ENCODE assay signal across 8 mouse cellular contexts in the genomic region with DNA sequence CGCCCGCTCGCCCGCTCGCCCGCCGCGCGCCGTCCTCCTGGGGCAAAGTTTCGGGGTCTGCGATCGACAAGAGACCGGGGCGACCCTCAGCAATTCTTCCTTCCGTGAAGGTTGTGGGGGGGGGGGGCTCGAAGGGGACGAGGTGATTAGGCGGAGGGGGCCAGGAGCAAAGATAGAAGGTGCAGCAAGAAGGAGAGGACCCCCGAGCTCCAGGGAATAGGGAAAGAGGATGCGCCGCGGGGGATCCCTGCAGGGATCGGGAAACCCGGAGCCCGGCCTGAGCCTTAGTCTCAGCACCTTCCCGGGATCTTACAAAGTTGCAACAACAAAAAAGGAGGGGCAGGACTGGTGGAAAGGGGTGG. TPM values are rescaled to one million over a fixed set of nuclear protein-coding genes. Genes with fewer than 3 reads are reported as not detected.
DNase-seq lines count a peak whose midpoint lies in the region; ATAC-seq and TF ChIP-seq lines count a peak whose summit lies in the region.

No protein-coding gene starts in this region.

- no peaks in the 10 kb centered on the region; the same call in 1 of the 2 replicates for H3K36me3 ChIP-seq in liver, adult 2 months (ENCODE audit: control insufficient read depth, insufficient read depth, low read length)
- H3K36me3 ChIP-seq in embryonic facial prominence, embryonic 11.5 days (replicated peaks; ENCODE audit: control insufficient read depth, insufficient read depth, low read depth, low read length) = no peaks in the 10 kb centered on the region
- H3K36me3 ChIP-seq in intestine, embryonic 15.5 days = no peaks in the 10 kb centered on the region
- no peaks in the 10 kb centered on the region for H3K36me3 ChIP-seq in neural tube, embryonic 13.5 days

- peak overlapping the region; percentile 78 for H3K4me2 ChIP-seq in embryonic facial prominence, embryonic 11.5 days (ENCODE audit: low read depth, low read length)
- peak overlapping the region; percentile 84 for H3K4me2 ChIP-seq in intestine, embryonic 15.5 days (replicated peaks)
- peak overlapping the region; percentile 98 for H3K4me2 ChIP-seq in neural tube, embryonic 13.5 days

- peak overlapping the region; percentile 95 for H3K4me3 ChIP-seq in liver, adult 2 months (ENCODE audit: insufficient read depth, low read depth, low read length)
- H3K4me3 ChIP-seq in embryonic facial prominence, embryonic 11.5 days (ENCODE audit: low read depth, low read length) = peak overlapping the region; percentile 82
- H3K4me3 ChIP-seq in intestine, embryonic 15.5 days (replicated peaks) = peak overlapping the region; percentile 81
- H3K4me3 ChIP-seq in neural tube, embryonic 13.5 days = peak overlapping the region; percentile 73

- no peaks in the 10 kb centered on the region for H3K9me3 ChIP-seq in embryonic facial prominence, embryonic 11.5 days (replicated peaks; ENCODE audit: control insufficient read depth, low read length)
- H3K9me3 ChIP-seq in intestine, embryonic 15.5 days = no peaks in the 10 kb centered on the region
- no peaks in the 10 kb centered on the region for H3K9me3 ChIP-seq in neural tube, embryonic 13.5 days

- TF ChIP-seq CTCF in liver, adult 2 months (IDR thresholded peaks at IDR 0.05; ENCODE audit: low read depth, low read length) = no peak

- intact Hi-C loops in left cerebral cortex, postnatal 14 days (cut with DNase I) = loop anchor here (5.0 to 10.0 kb wide), 4 partner anchors 82 to 996 kb away; no protein-coding TSS in a partner anchor

- peak overlapping the region; percentile 98 for H3K9ac ChIP-seq in liver, adult 2 months (ENCODE audit: low read depth, low read length)
- H3K9ac ChIP-seq in embryonic facial prominence, embryonic 11.5 days (replicated peaks; ENCODE audit: low read length) = peak overlapping the region; percentile 94
- peak overlapping the region; percentile 94 for H3K9ac ChIP-seq in intestine, embryonic 15.5 days
- peak overlapping the region; percentile 98 for H3K9ac ChIP-seq in neural tube, embryonic 13.5 days

- TF ChIP-seq POLR2A in liver, adult 2 months (IDR thresholded peaks at IDR 0.05; ENCODE audit: extremely low read depth, insufficient read depth, low read length) = no peak

- ATAC-seq in embryonic facial prominence, embryonic 11.5 days (replicated peaks; ENCODE audit: insufficient number of reproducible peaks, low FRiP score, low TSS enrichment, low read depth) = peak; percentile 72; the same call in 1 of the 2 replicates
- ATAC-seq in intestine, embryonic 15.5 days = no peak
- ATAC-seq in neural tube, embryonic 13.5 days (ENCODE audit: low read depth) = peak; percentile 65

- WGBS in liver, adult 2 months = 0% methylated on average over 25 of the region's 27 CpGs
- under 1% methylated on average over 27 of the region's 27 CpGs for WGBS in embryonic facial prominence, embryonic 11.5 days
- WGBS in intestine, embryonic 15.5 days = 0% methylated on average over 26 of the region's 27 CpGs
- under 1% methylated on average over 26 of the region's 27 CpGs for WGBS in neural tube, embryonic 13.5 days

- DNase-seq in liver, adult 2 months (ENCODE audit: extremely low read depth, low read depth, low spot score) = no peak
- DNase-seq in liver = no peak
- no peak for DNase-seq in embryonic facial prominence, embryonic 11.5 days (ENCODE audit: low spot score)
- DNase-seq in cerebellum, adult 8-10 months = no peak
- no peak for DNase-seq in adrenal gland, postnatal 36 days
- DNase-seq in left cerebral cortex, postnatal 14 days (ENCODE audit: low spot score in 2 of 2) = no peak

- peaks cover 2% of the 10 kb centered on the region; the same call in 1 of the 2 replicates for H3K4me1 ChIP-seq in liver, adult 2 months (ENCODE audit: control insufficient read depth, insufficient read depth, low read length)
- no peaks in the 10 kb centered on the region for H3K4me1 ChIP-seq in embryonic facial prominence, embryonic 11.5 days (ENCODE audit: control insufficient read depth, insufficient read depth, low read length)
- peaks cover 4% of the 10 kb centered on the region; the same call in 1 of the 2 replicates for H3K4me1 ChIP-seq in intestine, embryonic 15.5 days (replicated peaks)
- peaks cover 26% of the 10 kb centered on the region for H3K4me1 ChIP-seq in neural tube, embryonic 13.5 days (replicated peaks)

- H3K79me2 ChIP-seq in liver, adult 2 months (ENCODE audit: control insufficient read depth, insufficient read depth, low read length) = peaks cover 11% of the 10 kb centered on the region; the same call in 1 of the 2 replicates

- no peaks in the 10 kb centered on the region for H3K27me3 ChIP-seq in liver, adult 2 months (ENCODE audit: control insufficient read depth, insufficient read depth, low read length)
- no peaks in the 10 kb centered on the region for H3K27me3 ChIP-seq in embryonic facial prominence, embryonic 11.5 days (ENCODE audit: control insufficient read depth, insufficient read depth, low read length)
- H3K27me3 ChIP-seq in intestine, embryonic 15.5 days (replicated peaks) = no peaks in the 10 kb centered on the region
- H3K27me3 ChIP-seq in neural tube, embryonic 13.5 days = no peaks in the 10 kb centered on the region

- peak overlapping the region; percentile 32 for H3K27ac ChIP-seq in liver, adult 2 months (replicated peaks; ENCODE audit: insufficient read depth, low read depth, low read length)
- peak overlapping the region; percentile 99 for H3K27ac ChIP-seq in embryonic facial prominence, embryonic 11.5 days (replicated peaks; ENCODE audit: low read depth, low read length)
- H3K27ac ChIP-seq in intestine, embryonic 15.5 days = peak overlapping the region; percentile 99
- H3K27ac ChIP-seq in neural tube, embryonic 13.5 days (replicated peaks) = peak overlapping the region; percentile 100

RNA-seq across cellular contexts. Expression of a gene that starts 1.9 kb away (rescaled TPM):
- 24.8 and 35.3 TPM in 2 replicates for total RNA-seq in liver, adult 2 months (2014; rRNA removed)
- 18.8 and 22.7 TPM in 2 replicates for polyA plus RNA-seq in liver, adult 2 months (2012; rRNA removed)
- 135 and 148 TPM in 2 replicates for polyA plus RNA-seq in embryonic facial prominence, embryonic 11.5 days (2014; fragmentation: Nextera tagmentation; extraction: Ambion mirVana)
- polyA plus RNA-seq in intestine, embryonic 15.5 days (2015; fragmentation: Nextera tagmentation; extraction: Ambion mirVana) = 87.2 and 103 TPM in 2 replicates
- 73.2 and 74.0 TPM in 2 replicates for polyA plus RNA-seq in neural tube, embryonic 13.5 days (2015; fragmentation: Nextera tagmentation; extraction: Ambion mirVana)
- total RNA-seq in adrenal gland, postnatal 36 days (2021) = 10 to 100 TPM; 39.0 to 40.6 TPM
- total RNA-seq in left cerebral cortex, postnatal 14 days (2021) = 100 to 1,000 TPM; 137 to 149 TPM

Comparison
In these comparisons a context has a peak if more than half of its experiments do, and no peak if none do; other contexts are left out.
1. H3K27ac ChIP-seq: peak in every context shown above with its lines; median percentile 100 in neural tube, embryonic 13.5 days; 99 in embryonic facial prominence, embryonic 11.5 days; 99 in intestine, embryonic 15.5 days; 32 in liver, adult 2 months.